Mouse (Mus musculus) heart, postnatal 10 days (tissue): ENCODE measurements around the gene Sirpb1b. TPM values are rescaled to one million over a fixed set of nuclear protein-coding genes. Genes with fewer than 3 reads are reported as not detected.
"Not testable (repeated sequence)": the region's sequence is repeated elsewhere in the genome, so short reads cannot be mapped to it uniquely, and the experiment has no call there.

ENCODE experiments used
- DNase-seq, 2 experiments: peaks; one replicate each; pipeline ENCODE4 v3.0.0; 2021
- intact Hi-C: fragments of 180-260 bp; cut with DNase I; formaldehyde crosslinking; loops from one replicate; pipeline ENCODE4 v1.15.1; 2025
- total RNA-seq, 2 experiments: library from RNA; stranded (reverse); gene quantifications; 2 replicates each; pipeline ENCODE4 v1.2.3; 2021

The Sirpb1b gene
- total RNA-seq: under 1 TPM; 0.17 to 0.31 TPM

DNA sequence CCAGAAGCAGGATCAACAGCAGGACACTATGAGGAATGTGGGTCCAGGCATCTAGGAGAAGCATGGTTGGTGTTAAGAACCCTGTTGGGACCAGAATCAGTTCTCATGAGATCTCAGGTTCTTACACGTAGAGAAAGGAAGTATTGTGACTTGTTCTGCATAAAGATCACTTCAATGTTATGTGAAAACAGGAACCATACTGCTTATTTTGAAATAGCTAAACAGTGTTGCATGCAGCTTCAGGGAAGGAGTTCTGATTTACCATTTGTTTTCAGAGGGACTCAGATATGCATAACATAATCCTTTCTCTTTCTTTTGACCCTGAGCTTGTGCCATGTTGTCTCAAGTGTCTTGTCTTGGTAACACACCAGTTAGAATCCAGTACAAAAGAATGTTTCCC, at the start of gene Sirpb1b:
TSS of gene Sirpb1b (minus strand) at position 179 of the 400 bp plus-strand sequence.
- not testable (repeated sequence) for DNase-seq
- intact Hi-C loops: loop anchor here (5.0 kb wide), 1 partner anchor 272 kb away; the partner anchor contains the start of gene Sirpb1c

DNA sequence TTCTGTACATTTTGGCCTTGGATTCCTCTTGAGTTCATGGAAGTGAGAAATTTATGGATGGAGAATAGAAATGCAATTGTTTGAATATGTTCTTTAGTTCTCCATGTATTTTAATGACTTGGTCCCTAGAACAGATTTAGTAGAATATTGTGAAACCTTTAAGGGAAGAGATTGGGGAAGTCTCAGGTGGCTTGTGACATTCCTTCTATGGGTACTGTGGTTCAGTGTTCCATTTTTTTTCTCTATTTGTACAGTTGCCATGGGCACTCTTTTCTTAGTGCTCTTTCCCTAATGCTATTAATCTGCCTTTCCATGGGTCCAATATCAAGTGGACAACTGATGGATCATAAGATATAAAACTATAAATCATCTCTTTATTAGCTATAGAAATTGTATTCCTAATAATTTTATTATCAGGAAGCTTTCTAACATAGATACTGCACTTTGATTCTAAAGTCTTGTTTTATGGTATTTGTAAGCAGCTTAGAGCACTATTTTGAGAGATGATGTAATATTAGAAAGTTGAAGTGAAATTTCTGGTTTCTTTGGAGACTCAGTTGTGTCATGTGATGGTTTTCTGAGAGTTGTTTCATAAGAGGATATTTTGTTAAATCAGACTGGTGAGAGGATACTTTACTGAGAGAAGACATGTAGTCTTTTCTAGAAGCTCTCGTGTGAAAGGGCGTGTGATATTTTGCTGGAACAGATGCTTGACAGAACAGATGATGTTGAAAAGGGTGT, 15.7 kb upstream of the Sirpb1b start:
- DNase-seq, intact Hi-C loops: not testable (repeated sequence)

DNA sequence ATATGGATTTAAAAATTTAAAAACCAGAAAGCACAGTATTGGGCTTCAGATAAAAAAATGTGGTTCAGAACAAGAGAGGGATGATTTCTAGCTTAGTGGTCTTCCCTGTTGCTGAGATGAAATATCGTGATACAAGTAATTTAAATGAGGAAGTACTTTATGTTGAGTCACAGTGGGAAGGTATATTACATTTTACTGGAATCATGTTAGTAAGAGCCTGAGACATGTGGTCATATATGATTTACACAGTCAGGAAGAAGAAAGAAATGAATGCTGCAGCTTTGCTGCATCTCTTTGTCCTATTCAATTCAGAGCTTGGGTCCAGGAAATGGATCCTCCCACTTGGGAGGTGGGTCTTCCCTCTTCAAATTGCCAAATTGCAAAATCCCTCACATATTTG, 11.8 kb upstream of the Sirpb1b start:
- DNase-seq, intact Hi-C loops: not testable (repeated sequence)

DNA sequence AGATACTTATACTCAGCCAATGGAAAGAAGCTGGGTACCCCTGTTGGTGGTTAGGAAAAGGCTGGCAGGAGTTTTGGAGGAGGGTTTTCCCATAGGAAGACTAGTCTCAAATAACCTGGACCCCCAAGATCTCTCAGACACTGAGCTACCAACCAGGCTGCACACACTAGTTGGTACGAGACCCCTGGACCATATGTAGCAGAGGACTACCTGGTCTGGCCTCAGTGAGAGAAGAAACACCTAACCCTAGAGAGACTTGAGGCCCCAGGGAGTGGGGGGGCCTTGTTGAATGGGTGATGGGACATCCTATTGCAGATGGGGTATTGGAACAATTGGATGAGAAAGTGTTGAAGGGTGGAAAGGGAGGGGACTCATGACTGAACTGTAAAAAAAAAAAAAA, 8.6 kb upstream of the Sirpb1b start:
- no peak for DNase-seq
- intact Hi-C loops: no loop called here

DNA sequence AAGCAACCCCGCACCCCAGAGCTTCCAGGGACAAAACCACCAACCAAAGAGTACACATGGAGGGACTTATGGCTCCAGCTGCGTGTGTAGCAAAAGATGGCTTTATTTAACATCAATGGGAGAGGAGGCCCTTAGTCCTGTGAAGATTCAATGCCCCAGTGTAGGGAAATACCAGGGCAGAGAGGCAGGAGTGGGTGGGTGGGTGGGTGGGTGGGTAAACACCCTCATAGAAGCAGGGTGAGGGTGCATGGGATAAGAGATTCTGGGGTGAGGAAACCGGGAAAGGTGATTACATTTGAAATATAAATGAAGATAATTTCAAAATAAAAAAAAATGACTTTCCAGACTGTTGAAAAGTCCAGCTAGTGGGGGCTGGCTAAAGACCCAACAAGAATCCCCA, 8.1 kb upstream of the Sirpb1b start:
- intact Hi-C loops, DNase-seq: not testable (repeated sequence)

DNA sequence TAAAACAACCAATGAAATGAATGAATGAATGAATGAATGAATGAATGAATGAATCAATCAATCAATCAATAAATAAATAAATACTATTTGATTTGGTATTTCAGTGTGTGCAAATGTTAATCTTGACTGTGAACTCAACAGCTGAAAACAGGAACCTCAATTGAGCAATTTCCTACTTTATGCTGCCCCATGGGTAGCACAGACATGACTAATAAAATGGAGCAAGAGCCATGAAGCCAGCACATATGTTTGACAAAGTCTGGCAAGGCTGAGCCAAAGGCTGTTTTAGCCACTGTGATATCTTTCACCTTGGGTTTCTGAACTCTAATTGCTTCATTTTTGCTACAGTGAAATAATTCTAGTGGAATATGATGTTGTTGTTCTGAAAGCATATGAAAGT, 1.6 kb upstream of the Sirpb1b start:
- intact Hi-C loops: loop anchor here (5.0 kb wide), 1 partner anchor 271 kb away; the partner anchor contains the start of gene Sirpb1c
- DNase-seq: not testable (repeated sequence)

DNA sequence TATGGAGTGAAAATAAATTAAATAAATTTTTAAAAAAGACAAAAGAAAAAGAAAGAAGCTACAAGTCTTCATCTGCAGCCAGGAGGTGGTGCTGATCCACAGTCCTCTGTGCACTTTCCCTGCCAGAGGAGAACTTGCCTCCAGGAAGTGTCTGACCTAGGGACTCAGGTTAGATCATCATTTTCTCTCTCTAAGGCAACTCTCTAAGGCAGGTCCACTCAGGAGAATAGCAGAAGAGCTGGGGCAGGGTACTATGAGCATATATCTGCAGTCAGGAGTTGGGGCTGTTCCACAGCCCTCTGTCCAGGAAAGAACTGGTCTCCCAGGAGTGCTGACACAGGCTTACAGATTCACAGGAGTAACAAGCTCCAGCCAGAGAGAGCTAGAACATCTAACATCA, 46.3 kb downstream of the Sirpb1b start:
- intact Hi-C loops: no loop called here
- no peak for DNase-seq

DNA sequence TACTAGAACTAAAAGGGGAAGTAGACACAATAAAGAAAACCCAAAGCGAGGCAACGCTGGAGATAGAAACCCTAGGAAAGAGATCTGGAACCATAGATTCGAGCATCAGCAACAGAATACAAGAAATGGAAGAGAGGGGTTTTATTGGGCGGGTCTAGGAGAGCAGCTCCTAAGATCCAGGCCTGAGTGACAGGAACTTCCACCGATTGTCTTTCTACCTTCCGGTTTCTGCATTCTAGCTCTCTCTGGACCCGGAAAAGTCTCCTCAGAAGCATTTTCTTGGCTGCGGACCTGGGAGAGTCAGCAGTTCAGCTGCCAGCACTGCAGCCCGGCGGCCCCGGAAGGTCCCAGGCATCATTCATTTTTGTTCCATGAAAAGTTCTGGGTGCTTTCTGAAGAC, 61.3 kb downstream of the Sirpb1b start:
- intact Hi-C loops, DNase-seq: not testable (repeated sequence)

DNA sequence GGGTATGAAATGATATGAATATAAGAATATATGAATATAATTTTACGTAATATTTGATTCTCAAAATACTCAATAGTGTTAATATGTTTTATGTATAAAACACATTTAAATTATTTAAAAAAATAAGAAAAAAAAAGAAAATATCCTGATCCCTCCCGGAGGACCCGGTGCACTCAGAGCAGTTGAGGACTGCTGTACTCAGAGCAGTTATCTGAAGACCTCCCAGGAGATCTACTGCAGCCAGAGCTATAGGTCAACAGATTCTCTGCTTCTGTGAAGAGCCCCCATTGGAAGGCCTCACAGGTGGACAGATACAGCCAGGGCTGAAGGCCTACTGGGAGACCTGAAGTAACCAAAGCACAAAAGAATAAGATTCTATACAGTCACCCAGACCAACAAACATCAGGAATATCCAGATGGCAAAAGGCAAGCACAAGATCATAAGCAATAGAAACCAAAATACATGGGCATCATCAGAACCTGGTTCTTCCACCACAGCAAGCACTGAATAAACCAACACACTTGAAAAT, 67.0 kb downstream of the Sirpb1b start:
- DNase-seq, intact Hi-C loops: not testable (repeated sequence)

DNA sequence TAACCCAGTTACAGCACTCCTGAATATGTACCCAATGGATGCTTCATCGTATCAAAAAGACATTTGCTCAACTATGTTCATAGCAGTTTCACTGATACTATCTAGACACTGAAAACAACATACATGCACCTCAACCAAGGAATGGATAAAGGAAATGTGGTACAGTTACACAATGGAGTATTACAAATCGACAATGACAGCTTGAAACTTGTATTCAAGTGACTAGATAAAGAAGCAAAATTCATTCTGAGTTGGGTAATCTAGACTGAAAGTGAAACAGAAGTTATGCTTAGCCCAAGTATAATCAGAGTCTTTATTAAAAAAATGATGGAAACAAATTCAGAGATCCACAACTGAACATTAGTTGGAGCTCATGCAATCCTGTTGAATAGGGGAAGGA, 100.0 kb downstream of the Sirpb1b start:
- intact Hi-C loops, DNase-seq: not testable (repeated sequence)

DNA sequence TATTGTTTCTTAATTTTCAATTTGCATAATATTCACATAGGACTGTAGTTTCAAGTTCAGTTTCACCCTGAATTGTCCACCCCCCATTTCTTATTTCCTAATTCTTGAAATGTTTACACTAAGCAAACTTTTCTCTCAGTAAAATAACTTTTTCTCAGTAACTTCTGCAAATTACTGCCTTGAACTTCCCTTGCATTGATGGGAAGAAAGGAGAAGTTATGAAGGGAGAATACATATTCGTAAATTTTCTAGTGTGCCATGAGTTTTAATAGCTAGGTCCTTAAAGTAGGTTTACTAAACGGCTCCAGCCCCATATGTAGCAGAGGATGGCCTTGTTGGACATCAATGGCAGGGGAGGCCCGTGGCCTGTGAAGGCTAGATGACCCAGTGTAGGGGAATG, 104.7 kb downstream of the Sirpb1b start:
- DNase-seq, intact Hi-C loops: not testable (repeated sequence)

Other genes with a start within 250 kb of the Sirpb1b start
- not detected for gene Gm9733, start 242.8 kb downstream of the Sirpb1b start, total RNA-seq
- not detected for gene Sirpb1a, start 148.5 kb downstream of the Sirpb1b start, total RNA-seq